Mouse (Mus musculus): ENCODE measurements at regions not wholly inside any gene's neighbourhood (a gene's known extent, or its start where the extent isn't known, plus 50 kb on each side); places are given as distances from the start of the nearest gene placed in this dataset.

DNA sequence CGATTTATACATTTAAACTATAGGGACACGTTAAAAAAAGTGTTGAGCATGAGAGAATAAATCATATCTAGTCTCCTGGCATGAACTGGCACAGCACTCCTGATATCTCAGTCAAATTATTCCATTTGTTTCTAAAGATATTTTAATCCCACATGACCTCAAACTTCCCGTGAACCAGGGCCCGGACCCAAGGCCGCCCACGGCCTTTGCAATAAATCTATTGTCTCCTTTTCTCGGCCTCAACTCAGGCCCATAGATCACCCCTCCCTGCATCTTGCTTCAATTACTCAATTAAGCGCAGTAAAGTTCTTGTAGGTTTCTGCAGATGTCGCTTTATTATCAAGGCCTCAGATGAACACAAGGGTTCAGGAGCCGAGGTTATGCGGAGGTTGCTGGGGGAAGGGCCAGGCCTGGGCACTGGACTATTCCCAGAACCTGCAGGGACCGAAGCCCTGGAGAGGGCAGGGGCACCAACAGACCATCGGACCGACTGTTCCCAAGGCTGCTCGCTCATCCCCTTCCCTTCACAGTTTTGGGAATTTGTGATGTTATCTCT, 233.4 kb downstream of the Emx2 start:
- TF ChIP-seq MAX (IDR thresholded peaks at IDR 0.05) (no peak), CTCF (IDR thresholded peaks at IDR 0.05; ENCODE audit: control insufficient read depth, insufficient read depth, insufficient read length) (no peak), USF1 (IDR thresholded peaks at IDR 0.05; ENCODE audit: low read depth) (no peak), MYOD1 (IDR thresholded peaks at IDR 0.05; ENCODE audit: control insufficient read depth, insufficient read length, low read depth) (no peak), MYOG (IDR thresholded peaks at IDR 0.05; ENCODE audit: control insufficient read depth, extremely low read depth, insufficient read length) (no peak), CEBPB (IDR thresholded peaks at IDR 0.05; ENCODE audit: low read depth) (no peak), FOSL1 (IDR thresholded peaks at IDR 0.05; ENCODE audit: insufficient read depth, low read length, poor library complexity, severe bottlenecking) (no peak)
